Mouse (Mus musculus) forebrain, embryonic 11.5 days (tissue): ENCODE results near the gene Phf7. TPM values are rescaled to one million over a fixed set of nuclear protein-coding genes. Genes with fewer than 3 reads are reported as not detected.

ENCODE experiments used
- ATAC-seq: fragments of 200-750 bp; cut with Nextera tagmentation; replicated peaks from 2 replicates; pipeline ENCODE4 v1.8.0; 2017; ENCODE audit warnings: moderate TSS enrichment; ENCODE audit not compliant: low FRiP score
- DNase-seq: peaks from one replicate; pipeline ENCODE4 v3.0.0-alpha.2; 2017; ENCODE audit warnings: low spot score
- H3K27ac ChIP-seq: fragments of 300-500 bp; sonication (generic); 2 replicates; pipeline ENCODE4 v1.5.1; 2014; ENCODE audit warnings: low read depth, low read length
- H3K27me3 ChIP-seq: fragments of 300-500 bp; sonication (generic); 2 replicates; pipeline ENCODE4 v1.6.1; 2014; ENCODE audit warnings: mild to moderate bottlenecking, low read length, mixed read lengths; ENCODE audit not compliant: control insufficient read depth, insufficient read depth
- H3K36me3 ChIP-seq: fragments of 300-500 bp; sonication (generic); 2 replicates; pipeline ENCODE4 v1.6.1; 2014; ENCODE audit warnings: mild to moderate bottlenecking, low read length, moderate library complexity, mixed read lengths; ENCODE audit not compliant: control insufficient read depth, insufficient read depth
- H3K4me1 ChIP-seq: fragments of 300-500 bp; sonication (generic); replicated peaks from 2 replicates; pipeline ENCODE4 v1.6.1; 2014; ENCODE audit warnings: low read length, mixed read lengths; ENCODE audit not compliant: control insufficient read depth, insufficient read depth
- H3K4me2 ChIP-seq: fragments of 300-500 bp; sonication (generic); 2 replicates; pipeline ENCODE4 v1.6.1; 2014; ENCODE audit warnings: low read depth, mild to moderate bottlenecking, low read length, moderate library complexity, mixed read lengths; ENCODE audit not compliant: severe bottlenecking
- H3K4me3 ChIP-seq: fragments of 300-500 bp; sonication (generic); 2 replicates; pipeline ENCODE4 v1.5.1; 2014; ENCODE audit warnings: low read depth, low read length
- H3K9ac ChIP-seq: fragments of 300-500 bp; sonication (generic); 2 replicates; pipeline ENCODE4 v1.6.1; 2014; ENCODE audit warnings: low read length
- H3K9me3 ChIP-seq: fragments of 300-500 bp; sonication (generic); 2 replicates; pipeline ENCODE4 v1.6.1; 2016; ENCODE audit warnings: low read length, mixed read lengths; ENCODE audit not compliant: control insufficient read depth
- WGBS: fragments of 180-500 bp; shearing (Covaris S2); extraction: QIAGEN DNeasy Blood & Tissue Kit; methylation state at CpG from one replicate; pipeline ENCODE4 v1.1.7; 2014; 5-methylcytosine and 5-hydroxymethylcytosine counted together
- polyA plus RNA-seq: library from polyadenylated mRNA; unstranded; fragments of >200 nt; fragmentation: Nextera tagmentation; extraction: Ambion mirVana; gene quantifications from 2 replicates; pipeline ENCODE4 v1.2.1, GENCODE M21; 2014

Phf7 gene
- polyA plus RNA-seq, 1 experiment from 2014 or later, result 14.3 TPM

DNA sequence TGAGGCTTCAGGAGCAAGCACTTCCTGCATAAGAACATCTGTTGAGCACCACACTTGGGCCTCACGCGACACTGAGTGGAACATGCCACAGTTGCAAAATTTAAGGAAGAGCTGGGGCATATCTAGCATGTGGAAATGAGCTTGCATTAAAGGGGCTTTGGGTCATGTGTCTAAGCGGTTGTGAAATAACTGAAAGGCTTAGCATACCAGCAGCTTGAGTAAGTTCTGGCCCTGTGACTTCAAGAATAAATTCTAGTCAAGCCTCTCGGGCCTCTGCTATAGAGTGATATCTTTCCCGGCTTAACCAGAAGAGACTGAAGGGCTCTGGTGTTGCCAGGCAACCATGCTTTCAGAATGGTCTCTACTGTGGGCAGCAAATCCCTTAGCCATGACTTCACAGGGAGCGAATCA, 62.3 kb downstream of the Phf7 start:
- Histone ChIP-seq H3K4me2 (no peak overlapping the region), H3K4me3 (no peak overlapping the region), H3K36me3 (peaks cover 54% of the 10 kb centered on the region), H3K27ac (no peak overlapping the region), H3K27me3 (no peaks in the 10 kb centered on the region), H3K9me3 (no peaks in the 10 kb centered on the region), H3K9ac (no peak overlapping the region), H3K4me1 (0 out of 2 replicates have a peak, but pooled peaks cover 2% of the 10 kb centered on the region)
- ATAC-seq (no peak), DNase-seq (no peak)
- 67% methylated on average over 6 of the region's 6 CpGs for WGBS

Other genes with a start within 250 kb of the Phf7 start
- gene Glt8d1, start 249.9 kb downstream of the Phf7 start, polyA plus RNA-seq, result 61.3 and 63.5 TPM in 2 replicates
- gene Spcs1, start 249.6 kb downstream of the Phf7 start, polyA plus RNA-seq, result 224 and 251 TPM in 2 replicates
- 135 and 136 TPM in 2 replicates for gene Pbrm1, start 232.2 kb downstream of the Phf7 start, polyA plus RNA-seq
- gene Gnl3, start 232.2 kb downstream of the Phf7 start, polyA plus RNA-seq, result 110 and 120 TPM in 2 replicates
- 50.9 and 52.7 TPM in 2 replicates for gene Smim4, start 122.4 kb downstream of the Phf7 start, polyA plus RNA-seq
- 565 and 637 TPM in 2 replicates for gene Nt5dc2, start 120.3 kb downstream of the Phf7 start, polyA plus RNA-seq
- 21.8 and 27.1 TPM in 2 replicates for gene Stab1, start 82.7 kb downstream of the Phf7 start, polyA plus RNA-seq
- gene Tnnc1, start 43.0 kb downstream of the Phf7 start, polyA plus RNA-seq, result 0.59 and 0.83 TPM in 2 replicates
- gene Nisch, start 34.4 kb downstream of the Phf7 start, polyA plus RNA-seq, result 399 and 407 TPM in 2 replicates
- 0.13 and 0.16 TPM in 2 replicates for gene Sema3g, start 33.5 kb downstream of the Phf7 start, polyA plus RNA-seq
- gene Bap1, start 133 bp upstream of the Phf7 start, polyA plus RNA-seq, result 121 and 137 TPM in 2 replicates
- gene Dnah1, start 72.6 kb upstream of the Phf7 start, polyA plus RNA-seq, result 7.6 and 8.8 TPM in 2 replicates
- 36.2 and 41.2 TPM in 2 replicates for gene Capn7, start 85.3 kb upstream of the Phf7 start, polyA plus RNA-seq
- gene Sh3bp5, start 184.8 kb upstream of the Phf7 start, polyA plus RNA-seq, result 15.8 and 17.4 TPM in 2 replicates
- 24.7 and 25.7 TPM in 2 replicates for gene Eaf1, start 243.1 kb upstream of the Phf7 start, polyA plus RNA-seq
- gene Mettl6, start 243.7 kb upstream of the Phf7 start, polyA plus RNA-seq, result 85.0 and 89.8 TPM in 2 replicates